Mouse (Mus musculus): ENCODE results near the gene Aldh3b2.

The Aldh3b2 gene

DNA sequence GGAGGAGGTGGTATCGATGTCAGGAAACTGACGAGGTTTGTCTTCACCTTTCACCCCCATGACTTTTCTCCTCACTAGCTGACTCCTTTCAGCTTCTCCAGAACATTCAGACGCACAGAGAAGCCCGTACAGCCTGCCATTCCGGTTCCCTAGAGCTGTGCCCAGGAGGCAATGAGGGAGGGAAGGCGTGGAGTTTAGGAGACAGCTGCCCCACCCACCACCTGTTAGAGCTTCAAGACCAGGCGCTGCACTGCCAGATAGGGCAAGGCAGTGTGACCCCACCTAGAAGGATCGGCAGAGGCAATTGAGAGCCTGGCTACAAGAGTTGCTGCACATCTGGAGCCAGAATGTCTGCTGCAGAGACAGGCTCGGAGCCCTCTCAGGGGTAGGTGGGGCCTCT is at the start of gene Aldh3b2:
Aldh3b2 (plus strand) TSS at position 100 of the 400 bp plus-strand sequence.
- DNase-seq (ENCODE audit: low spot score in 2 of 2): no peak

- DNase-seq (ENCODE audit: low spot score in 2 of 2): no peak
Measured at GRCm38 (mm10) chr19:3922661-3923371, 49.3 kb upstream of the Aldh3b2 start.

GRCm38 (mm10) chr19:3923586-3923985 is 48.5 kb upstream of the Aldh3b2 start:
- DNase-seq (ENCODE audit: low spot score in 2 of 2): no peak

- no peak for DNase-seq (ENCODE audit: low spot score in 2 of 2)
Measured at GRCm38 (mm10) chr19:3924190-3924589, 47.9 kb upstream of the Aldh3b2 start.

DNA sequence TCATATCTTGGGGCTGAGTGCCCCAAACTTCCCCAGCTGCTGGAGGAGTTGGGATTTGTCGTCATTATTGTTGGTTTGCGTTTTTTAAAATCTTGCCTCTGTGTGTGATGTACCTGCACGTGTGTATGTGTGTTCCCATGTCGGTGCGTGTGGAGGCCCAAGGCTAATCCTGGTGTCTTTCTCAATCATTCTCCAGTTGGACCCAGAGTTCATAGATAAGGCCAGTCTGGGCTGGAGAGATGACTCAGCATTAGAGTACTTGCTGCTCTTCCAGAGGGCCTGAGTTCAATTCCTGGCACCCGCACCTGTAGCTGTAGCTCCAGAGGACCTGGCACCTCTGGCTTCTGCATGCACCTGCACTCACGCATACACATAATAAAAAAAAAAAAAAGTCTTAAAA is 47.3 kb upstream of the Aldh3b2 start:
- DNase-seq (ENCODE audit: low spot score in 2 of 2): no peak

DNA sequence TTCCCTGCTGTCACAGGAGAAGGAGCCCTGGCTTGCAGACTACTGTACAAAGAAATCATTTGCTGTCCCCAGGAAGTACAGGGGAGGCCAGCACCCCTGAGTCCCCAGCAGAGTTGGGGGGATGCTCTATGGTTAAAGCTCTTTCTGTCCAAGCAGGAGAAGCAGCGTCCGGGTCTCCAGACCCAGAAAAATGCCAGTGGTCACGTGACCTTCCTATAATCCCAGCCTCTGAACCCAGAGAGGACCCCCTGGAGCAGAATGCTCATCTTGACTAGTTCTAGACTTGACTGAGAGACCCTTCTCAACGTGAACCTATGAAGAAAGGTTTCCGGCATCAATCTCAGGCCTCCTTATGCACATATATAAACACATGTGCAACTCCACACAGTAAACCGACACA is 46.3 kb upstream of the Aldh3b2 start:
- no peak for DNase-seq (ENCODE audit: low spot score in 2 of 2)

GRCm38 (mm10) chr19:3926279-3926678 is 45.8 kb upstream of the Aldh3b2 start:
- DNase-seq (ENCODE audit: low spot score in 2 of 2): no peak

GRCm38 (mm10) chr19:3926685-3927084 is 45.4 kb upstream of the Aldh3b2 start:
- DNase-seq (ENCODE audit: low spot score in 2 of 2): no peak

- no peak for DNase-seq (ENCODE audit: low spot score in 2 of 2)
Measured at GRCm38 (mm10) chr19:3927989-3928388, 44.1 kb upstream of the Aldh3b2 start.

- no peak for DNase-seq (ENCODE audit: low spot score in 2 of 2)
Measured at GRCm38 (mm10) chr19:3928779-3929178, 43.3 kb upstream of the Aldh3b2 start.

DNA sequence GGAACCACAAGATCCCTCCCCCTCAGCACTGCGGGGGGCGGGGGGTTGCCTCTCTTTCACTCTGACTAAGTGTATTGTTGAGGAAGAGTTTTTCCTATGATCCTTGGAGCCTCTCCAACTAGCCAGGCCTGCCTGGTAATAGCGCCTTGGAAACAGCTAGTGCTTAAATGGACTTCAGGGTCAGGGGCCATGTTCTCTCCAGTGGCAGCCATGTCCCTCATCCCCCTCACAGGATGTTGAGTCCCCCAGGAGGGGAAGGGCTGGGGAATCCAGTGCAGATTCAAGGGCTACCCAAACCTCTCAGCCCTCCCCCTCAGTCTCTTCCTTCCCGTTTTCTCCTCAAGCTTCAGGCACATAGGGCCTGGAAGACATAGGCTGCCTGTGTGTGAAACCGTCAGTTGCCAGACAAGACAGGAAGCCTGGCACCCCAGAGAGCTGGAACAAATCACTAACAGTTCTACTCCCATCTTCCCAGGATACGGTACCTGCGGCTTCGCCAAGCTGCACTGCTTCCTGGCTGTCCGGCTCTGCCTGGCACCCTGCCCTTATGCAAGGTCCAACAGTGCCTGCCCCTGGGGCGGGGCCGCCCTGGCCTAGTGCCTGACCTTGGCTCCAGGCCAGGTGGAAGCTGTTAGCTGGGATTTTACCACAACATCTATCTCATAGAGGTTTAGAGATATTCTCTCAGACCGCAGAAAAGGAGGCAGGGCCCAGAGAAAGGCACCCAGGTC is 42.8 kb upstream of the Aldh3b2 start, which contains the start of gene Aldh3b1:
Aldh3b1 (minus strand) TSS at position 598 of the 731 bp plus-strand sequence.
- DNase-seq (ENCODE audit: low spot score in 2 of 2): peak in 1 of 2 experiments; percentile 44

DNA sequence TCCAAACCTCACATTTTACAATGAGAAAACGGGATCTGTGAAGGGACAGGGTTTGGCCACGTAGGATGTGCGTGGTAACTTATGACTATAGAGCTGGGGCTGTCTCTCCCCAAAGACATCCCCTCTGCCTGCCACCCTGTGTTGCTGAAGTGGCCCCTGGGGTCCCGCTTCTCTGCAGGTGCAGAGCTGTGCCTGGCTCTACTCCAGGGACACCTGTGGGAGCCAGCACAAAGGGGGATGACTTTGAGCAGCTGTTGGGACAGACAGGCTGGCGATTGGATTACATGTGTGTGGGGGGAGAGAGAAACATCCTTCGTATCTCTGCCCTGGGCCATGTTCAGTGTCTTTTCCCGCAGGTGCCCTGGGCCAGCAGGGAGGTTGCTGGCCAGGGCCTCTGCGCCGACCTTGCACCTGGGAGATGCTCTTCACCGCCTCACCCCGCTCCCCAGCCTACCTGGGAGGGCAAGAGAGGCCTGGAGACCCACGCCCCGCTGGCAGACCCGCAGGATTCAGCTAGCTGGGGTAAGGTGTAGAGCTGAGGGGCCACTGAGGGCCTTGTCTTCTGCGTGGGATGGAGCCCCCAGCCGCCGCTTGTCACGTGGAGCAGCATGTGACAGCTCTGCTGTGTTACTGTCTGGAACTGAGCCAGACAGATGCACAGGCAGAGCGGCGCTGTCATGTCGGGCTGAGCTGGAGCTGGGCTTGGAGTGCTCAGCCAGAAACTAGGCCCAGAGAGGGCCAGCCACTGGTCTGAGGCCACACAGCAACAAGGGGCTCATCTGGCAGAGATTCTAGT is 41.7 kb upstream of the Aldh3b2 start:
- no peak for DNase-seq (ENCODE audit: low spot score in 2 of 2)

DNA sequence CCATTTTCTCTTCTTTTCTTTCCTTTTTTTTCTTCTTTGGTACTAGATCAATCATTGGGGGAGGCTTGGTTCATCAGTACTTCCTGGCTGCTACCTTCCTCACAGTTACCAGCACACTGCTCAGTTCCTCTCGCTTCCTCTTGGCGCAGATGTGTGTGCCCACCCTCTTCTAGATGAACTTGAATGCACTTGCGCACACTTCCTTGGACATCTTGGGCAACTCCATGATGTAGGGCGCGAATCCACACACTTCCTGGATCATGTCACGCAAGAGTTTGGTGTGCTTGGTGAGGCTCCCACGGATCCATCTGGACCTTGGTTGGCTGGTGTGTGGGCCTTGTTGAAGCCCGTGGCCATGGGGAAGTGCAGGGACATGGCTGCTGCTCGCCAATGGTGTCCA is 40.4 kb upstream of the Aldh3b2 start:
- DNase-seq (ENCODE audit: low spot score in 2 of 2): no peak

GRCm38 (mm10) chr19:3935032-3935895 is 36.9 kb upstream of the Aldh3b2 start, which contains the start of gene Unc93b1:
TSS of gene Unc93b1 (plus strand) at chr19:3935186.
- DNase-seq (ENCODE audit: low spot score in 2 of 2): no peak

DNA sequence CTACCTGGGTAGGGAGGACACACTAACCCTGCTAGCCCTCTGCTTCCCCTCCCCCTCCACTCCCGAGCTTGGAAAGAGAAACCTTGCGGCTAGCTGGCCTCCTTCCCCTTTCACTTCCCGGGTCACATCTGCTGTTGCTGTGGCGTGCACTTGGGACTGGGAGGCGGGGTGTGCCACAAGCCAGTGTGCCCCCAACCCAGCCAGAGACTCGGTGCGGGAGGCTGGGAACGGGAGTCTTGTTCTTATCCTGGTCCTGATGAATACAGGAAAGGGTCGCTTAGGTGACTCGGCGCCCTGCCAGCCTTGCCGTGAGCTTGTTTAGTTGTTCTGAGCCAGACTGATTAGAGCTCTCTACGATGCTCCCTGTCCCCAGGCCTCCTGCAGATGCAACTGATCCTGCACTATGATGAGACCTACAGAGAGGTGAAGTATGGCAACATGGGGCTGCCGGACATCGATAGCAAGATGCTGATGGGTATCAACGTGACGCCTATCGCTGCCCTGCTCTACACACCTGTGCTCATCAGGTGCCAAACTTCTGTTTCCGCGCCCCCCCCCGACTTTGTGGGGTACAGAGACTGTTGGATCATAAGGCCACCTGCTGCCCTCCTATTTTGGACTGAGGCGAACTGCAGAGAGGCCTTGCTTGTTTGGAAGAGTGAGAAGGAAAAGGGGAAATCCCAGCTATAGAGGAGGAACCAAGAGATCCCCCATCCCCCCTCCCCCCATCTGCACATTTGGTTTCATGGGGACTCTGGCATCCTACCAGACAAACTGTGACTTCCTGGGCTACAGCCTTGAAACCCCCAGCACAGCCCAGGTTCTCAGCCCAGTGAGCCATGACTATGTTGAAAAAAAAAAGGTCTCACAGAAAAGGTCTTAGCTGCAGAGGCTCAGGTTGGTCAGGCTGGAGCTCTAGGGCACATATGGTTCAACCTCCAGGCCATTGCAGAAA is 36.0 kb upstream of the Aldh3b2 start:
- no peak for DNase-seq (ENCODE audit: low spot score in 2 of 2)

DNA sequence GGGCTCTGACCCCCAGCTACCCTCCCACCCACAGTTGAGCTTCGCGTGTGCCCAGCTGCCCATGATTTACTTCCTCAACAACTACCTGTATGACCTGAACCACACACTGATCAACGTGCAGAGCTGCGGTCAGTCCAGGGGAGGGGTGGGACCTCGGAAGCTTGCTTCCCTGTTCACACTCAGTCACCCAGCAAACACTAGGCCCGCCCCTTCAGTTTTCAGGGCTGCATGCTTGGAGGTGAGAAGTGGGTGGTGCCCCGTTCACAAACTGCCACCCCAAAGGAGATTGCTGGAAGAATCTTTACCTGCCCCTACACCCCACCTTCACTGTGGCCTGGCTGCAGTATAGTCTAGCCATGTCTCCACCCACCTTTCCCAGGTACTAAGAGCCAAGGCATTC is 29.8 kb upstream of the Aldh3b2 start:
- no peak for DNase-seq (ENCODE audit: low spot score in 2 of 2)

- no peak for DNase-seq (ENCODE audit: low spot score in 2 of 2)
Measured at GRCm38 (mm10) chr19:3942986-3943735, 29.0 kb upstream of the Aldh3b2 start.

GRCm38 (mm10) chr19:3945872-3946564 is 26.1 kb upstream of the Aldh3b2 start:
- DNase-seq (ENCODE audit: low spot score in 2 of 2): no peak

DNA sequence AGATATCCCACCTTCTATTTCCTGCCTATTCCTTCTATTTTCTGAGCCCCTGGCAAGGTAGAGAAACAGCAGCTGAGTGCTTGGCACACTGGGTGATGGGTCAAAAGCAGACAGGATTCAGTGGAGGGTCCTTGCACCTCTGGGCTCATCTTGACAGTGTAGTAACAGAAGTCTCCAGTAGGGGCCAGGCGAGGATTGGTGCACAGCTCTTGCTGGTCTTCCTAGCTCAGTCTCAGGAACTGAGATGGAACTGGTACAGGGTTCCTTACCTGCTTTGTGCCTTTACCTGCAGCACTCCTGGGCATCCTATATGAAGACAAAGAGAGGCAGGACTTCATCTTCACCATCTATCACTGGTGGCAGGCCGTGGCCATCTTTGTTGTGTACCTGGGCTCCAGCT is 25.4 kb upstream of the Aldh3b2 start:
- DNase-seq (ENCODE audit: low spot score in 2 of 2): peak; percentile 49 to 70
